Mouse (Mus musculus): Measurements from ENCODE around the gene Tssk6. TPM values are rescaled to one million over a fixed set of nuclear protein-coding genes. Genes with fewer than 3 reads are reported as not detected.
A peak's percentile ranks its signal among the peaks of the same experiment; 100 is the strongest.

The Tssk6 gene
- 4.0 and 5.7 TPM in 2 replicates for polyA plus RNA-seq (2016; fragmentation: Nextera tagmentation; extraction: Ambion mirVana)

DNA sequence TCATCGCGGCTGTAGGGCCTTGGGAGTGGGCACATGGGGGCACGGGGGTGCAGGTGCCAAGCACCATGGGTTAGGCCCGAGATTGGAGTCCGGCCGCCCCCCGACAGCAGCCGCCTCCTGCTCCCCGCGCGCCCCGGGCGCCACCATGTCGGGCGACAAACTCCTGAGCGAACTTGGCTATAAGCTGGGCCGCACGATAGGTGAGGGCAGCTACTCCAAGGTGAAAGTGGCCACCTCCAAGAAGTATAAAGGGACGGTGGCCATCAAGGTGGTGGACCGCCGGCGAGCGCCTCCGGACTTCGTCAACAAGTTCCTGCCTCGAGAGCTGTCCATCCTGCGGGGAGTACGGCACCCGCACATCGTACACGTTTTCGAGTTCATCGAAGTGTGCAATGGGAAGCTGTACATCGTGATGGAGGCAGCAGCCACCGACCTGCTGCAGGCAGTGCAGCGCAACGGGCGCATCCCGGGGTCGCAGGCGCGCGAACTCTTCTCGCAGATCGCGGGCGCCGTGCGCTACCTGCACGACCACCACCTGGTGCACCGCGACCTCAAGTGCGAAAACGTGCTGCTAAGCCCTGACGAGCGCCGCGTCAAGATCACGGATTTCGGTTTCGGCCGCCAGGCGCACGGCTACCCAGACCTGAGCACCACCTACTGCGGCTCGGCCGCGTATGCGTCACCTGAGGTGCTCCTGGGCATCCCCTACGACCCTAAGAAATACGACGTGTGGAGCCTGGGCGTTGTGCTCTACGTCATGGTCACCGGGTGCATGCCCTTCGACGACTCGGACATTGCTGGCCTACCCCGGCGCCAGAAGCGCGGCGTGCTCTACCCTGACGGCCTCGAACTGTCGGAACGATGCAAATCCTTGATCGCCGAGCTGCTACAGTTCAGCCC, at the start of gene Tssk6, which contains the start of the genes Ndufa13 and Yjefn3:
Tssk6 (plus strand) TSS at position 22 of the 900 bp plus-strand sequence.
Ndufa13 (minus strand) TSS at position 396 of the 900 bp plus-strand sequence.
Yjefn3 (minus strand) TSS at position 550 of the 900 bp plus-strand sequence.
- 6% methylated on average over 89 of the region's 89 CpGs for WGBS
- H3K27me3 ChIP-seq: no peaks in the 10 kb centered on the region
- H3K4me1 ChIP-seq: peaks cover 45% of the 10 kb centered on the region
- H3K9ac ChIP-seq (replicated peaks): peak within 1 kb of the TSS; percentile 81
- peak; percentile 45 for ATAC-seq (ENCODE audit: low FRiP score, low read depth)
- H3K9me3 ChIP-seq: no peaks in the 10 kb centered on the region
- peak within 1 kb of the TSS; percentile 95 for H3K4me2 ChIP-seq (replicated peaks)
- peak within 1 kb of the TSS; percentile 65 for H3K4me3 ChIP-seq
- H3K36me3 ChIP-seq: peaks cover 19% of the 10 kb centered on the region
- H3K27ac ChIP-seq (replicated peaks): peak within 1 kb of the TSS; percentile 84

DNA sequence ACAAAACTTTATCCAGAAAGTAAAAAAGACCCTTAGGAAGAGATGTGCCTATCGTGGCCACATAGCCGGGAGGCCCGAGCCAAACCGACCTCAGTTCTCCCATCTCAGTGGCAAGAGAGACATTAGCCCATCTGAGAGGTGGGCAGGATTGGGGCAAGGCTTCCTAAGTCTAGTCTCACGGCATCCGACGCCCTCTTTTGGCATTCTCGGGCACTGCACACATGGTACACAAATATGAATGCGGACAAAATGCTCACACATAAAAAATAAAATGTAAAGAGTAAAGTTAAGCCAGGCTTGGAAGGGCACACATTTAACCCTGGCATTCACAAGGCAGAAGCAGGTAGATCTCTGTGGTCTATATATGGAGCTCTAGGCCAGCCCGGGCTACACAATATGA, 48.1 kb upstream of the Tssk6 start:
- H3K27ac ChIP-seq (replicated peaks): no peak overlapping the region
- no peaks in the 10 kb centered on the region for H3K4me1 ChIP-seq
- no peak overlapping the region for H3K4me3 ChIP-seq
- no peaks in the 10 kb centered on the region for H3K9me3 ChIP-seq
- H3K27me3 ChIP-seq: no peaks in the 10 kb centered on the region
- H3K4me2 ChIP-seq (replicated peaks): no peak overlapping the region
- 95% methylated on average over 10 of the region's 10 CpGs for WGBS
- no peak for ATAC-seq (ENCODE audit: low FRiP score, low read depth)
- peaks cover 16% of the 10 kb centered on the region for H3K36me3 ChIP-seq
- H3K9ac ChIP-seq (replicated peaks): no peak overlapping the region

DNA sequence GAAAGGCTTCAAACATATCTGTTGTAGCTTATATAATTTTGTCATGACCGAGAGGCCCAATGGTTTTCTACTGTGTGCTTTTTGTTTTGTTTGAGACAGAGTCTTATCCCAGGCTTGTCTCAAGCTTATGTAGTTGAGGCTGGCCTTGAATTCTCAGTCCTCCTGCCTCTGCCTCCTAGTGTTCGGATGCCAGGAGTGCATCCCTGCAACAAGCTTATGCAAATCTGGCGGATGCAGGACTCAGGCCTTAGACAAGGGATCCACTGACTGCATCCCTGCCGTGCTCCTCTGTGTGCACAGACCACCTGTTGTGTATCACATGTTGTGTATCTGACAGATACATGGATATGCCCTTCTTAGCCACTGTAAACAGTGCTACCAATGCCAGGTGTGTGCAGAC, 41.2 kb upstream of the Tssk6 start:
- no peak overlapping the region for H3K9ac ChIP-seq (replicated peaks)
- no peaks in the 10 kb centered on the region for H3K9me3 ChIP-seq
- H3K4me3 ChIP-seq: no peak overlapping the region
- no peak overlapping the region for H3K4me2 ChIP-seq (replicated peaks)
- no peak overlapping the region for H3K27ac ChIP-seq (replicated peaks)
- no peaks in the 10 kb centered on the region for H3K4me1 ChIP-seq
- H3K27me3 ChIP-seq: no peaks in the 10 kb centered on the region
- WGBS: 60% methylated on average over 4 of the region's 4 CpGs
- H3K36me3 ChIP-seq: peaks cover 45% of the 10 kb centered on the region
- ATAC-seq (ENCODE audit: low FRiP score, low read depth): 0 out of 2 replicates have a peak, but pooled peaks have one; percentile 27

DNA sequence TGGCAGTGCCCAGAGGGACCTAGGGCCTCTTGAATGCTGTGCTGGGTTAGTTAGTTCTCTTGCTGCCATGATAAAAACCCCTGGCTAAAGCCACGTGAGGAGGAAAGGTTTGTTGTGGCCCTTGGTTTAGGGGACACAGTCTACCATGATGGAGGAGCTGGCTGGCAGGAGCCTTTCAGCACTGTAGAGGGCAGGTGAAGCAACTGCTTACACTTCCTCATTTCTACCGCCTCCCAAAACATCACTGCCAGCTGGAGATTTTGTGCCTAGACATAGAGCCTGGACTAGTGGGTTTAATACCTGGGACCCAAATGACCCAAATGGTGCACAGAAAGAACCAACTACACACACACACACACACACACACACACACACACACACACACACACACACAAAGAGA, 40.7 kb upstream of the Tssk6 start:
- no peak overlapping the region for H3K4me3 ChIP-seq
- no peak overlapping the region for H3K27ac ChIP-seq (replicated peaks)
- no peak for ATAC-seq (ENCODE audit: low FRiP score, low read depth)
- H3K36me3 ChIP-seq: peaks cover 50% of the 10 kb centered on the region
- no peaks in the 10 kb centered on the region for H3K4me1 ChIP-seq
- H3K9ac ChIP-seq (replicated peaks): no peak overlapping the region
- WGBS: 74% methylated on average over 2 of the region's 2 CpGs
- H3K9me3 ChIP-seq: no peaks in the 10 kb centered on the region
- H3K4me2 ChIP-seq (replicated peaks): no peak overlapping the region
- no peaks in the 10 kb centered on the region for H3K27me3 ChIP-seq

DNA sequence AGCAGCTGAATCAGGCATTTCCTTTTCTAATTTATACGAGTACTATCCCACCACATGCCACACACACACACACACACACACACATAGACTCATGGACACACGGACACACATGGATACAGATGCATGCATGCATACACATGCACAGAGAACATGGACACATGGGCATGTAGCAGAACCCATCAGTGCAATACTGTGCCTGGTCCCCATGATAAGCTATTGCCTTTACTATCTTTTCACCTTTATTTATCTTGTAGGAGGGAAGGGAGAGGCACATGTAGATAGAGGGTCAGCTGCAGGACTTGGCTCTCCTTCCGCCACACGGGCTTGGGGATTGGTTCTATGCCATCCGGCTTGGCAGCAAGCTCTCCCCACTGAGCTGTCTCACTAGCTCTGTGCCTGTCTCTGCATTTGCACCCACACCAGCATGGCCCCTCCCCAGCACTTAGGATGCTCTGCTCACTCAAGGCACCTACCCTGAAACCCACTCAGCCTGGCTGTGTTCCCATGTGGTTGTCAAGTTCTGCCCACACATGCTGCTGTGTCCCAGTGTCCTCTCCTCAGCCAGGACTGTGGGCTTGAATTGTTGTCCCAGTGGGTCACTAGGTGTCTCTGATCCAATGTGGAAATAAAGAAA, 38.5 kb upstream of the Tssk6 start:
- Histone ChIP-seq H3K9me3 (no peaks in the 10 kb centered on the region), H3K36me3 (peaks cover 50% of the 10 kb centered on the region), H3K4me3 (no peak overlapping the region), H3K4me1 (no peaks in the 10 kb centered on the region), H3K4me2 (replicated peaks) (no peak overlapping the region), H3K27me3 (no peaks in the 10 kb centered on the region), H3K9ac (replicated peaks) (no peak overlapping the region), H3K27ac (replicated peaks) (no peak overlapping the region)
- no peak for ATAC-seq (ENCODE audit: low FRiP score, low read depth)
- WGBS: 90% methylated on average over 5 of the region's 5 CpGs

DNA sequence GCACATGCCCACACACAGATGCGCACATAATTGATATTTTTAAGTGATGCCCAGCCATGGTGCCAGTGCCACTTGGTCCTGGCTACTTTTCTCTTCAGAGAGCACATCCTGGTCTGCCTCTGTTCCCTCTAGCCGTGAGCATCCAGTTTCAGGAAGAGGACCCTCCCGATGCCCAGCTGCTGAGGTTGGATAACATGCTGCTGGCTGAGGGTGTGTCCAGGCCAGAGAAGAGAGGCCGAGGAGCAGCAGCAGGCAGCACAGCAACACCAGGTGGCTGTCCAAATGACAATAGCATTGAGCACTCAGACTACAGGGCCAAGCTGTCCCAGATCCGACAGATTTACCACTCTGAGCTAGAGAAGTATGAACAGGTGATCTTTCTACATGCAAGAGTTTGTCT, 37.8 kb upstream of the Tssk6 start:
- Histone ChIP-seq H3K9me3 (no peaks in the 10 kb centered on the region), H3K9ac (replicated peaks) (no peak overlapping the region), H3K27me3 (no peaks in the 10 kb centered on the region), H3K27ac (replicated peaks) (no peak overlapping the region), H3K4me2 (replicated peaks) (no peak overlapping the region), H3K36me3 (peaks cover 45% of the 10 kb centered on the region), H3K4me3 (no peak overlapping the region), H3K4me1 (no peaks in the 10 kb centered on the region)
- no peak for ATAC-seq (ENCODE audit: low FRiP score, low read depth)
- 77% methylated on average over 5 of the region's 5 CpGs for WGBS

DNA sequence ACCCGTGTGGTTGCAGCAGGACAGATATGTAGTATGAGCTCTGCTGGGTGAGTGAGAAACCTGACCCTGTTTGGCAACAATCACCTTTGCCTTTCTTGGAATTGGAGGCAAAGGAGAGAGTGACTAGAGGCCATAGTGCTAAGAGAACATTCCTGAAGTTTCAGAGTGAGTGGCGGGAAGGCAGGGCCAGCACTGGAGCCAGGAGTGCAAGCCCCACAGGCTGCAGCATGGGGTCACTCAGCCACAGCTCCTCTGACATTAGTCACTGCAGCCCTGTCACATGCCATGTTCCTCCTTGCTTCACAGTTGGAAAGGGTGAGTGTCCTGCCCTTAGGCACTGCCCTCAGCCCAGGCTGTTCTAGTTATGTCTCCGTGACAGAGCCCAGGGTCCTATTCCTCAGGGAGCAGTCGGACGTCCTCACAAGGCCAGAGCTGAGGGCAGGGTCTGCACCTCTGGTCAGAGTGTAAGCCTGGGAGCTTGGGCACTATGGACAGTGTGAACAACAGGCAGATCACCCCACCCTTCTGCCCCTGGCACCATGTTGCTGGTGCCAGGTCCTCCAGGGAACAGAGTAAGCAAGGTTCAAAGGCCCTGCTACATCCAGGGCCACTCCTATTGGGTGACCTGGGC, 34.2 kb upstream of the Tssk6 start:
- Histone ChIP-seq H3K9ac (replicated peaks) (no peak overlapping the region), H3K27ac (replicated peaks) (no peak overlapping the region), H3K4me2 (replicated peaks) (no peak overlapping the region), H3K27me3 (no peaks in the 10 kb centered on the region), H3K4me1 (no peaks in the 10 kb centered on the region), H3K9me3 (no peaks in the 10 kb centered on the region), H3K4me3 (no peak overlapping the region), H3K36me3 (peaks cover 40% of the 10 kb centered on the region)
- ATAC-seq (ENCODE audit: low FRiP score, low read depth): no peak
- WGBS: 89% methylated on average over 5 of the region's 5 CpGs

DNA sequence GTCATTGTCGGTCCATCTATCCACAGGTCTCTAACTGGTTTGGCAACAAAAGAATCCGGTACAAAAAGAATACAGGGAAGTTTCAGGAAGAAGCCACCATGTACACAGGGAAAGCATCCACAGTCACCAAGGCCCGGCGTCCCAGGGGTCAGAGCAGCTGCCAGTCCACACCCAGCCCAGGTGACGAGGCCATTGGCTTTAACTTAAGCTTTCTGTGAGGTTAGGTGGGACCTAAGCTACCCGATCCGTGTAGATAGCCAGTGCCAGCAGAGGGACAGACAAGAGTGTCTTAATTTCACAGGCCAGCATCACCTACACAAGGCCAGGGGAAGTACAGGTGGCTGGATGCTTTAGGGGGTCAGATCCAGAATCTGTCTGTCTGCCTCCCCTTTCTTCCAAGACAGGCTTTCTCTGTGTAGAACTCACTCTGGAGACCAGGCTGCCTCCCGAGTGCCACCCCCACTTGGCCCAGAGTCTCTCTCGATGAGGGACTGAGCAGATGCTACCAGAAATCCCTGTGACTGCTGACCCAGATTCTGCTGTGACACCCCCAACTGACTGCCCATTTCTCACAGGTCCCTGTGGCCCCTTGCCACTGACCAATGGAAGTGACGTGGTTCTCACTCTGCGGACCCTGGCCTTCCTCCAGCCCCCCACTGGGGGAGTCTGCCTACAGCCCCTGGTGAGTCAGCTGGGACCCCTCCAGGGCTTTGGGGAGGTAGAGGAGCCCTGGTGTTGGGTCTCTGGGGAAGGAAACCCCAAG, 31.8 kb upstream of the Tssk6 start:
- H3K4me2 ChIP-seq (replicated peaks): no peak overlapping the region
- H3K36me3 ChIP-seq: peaks cover 27% of the 10 kb centered on the region
- H3K27ac ChIP-seq (replicated peaks): no peak overlapping the region
- no peaks in the 10 kb centered on the region for H3K27me3 ChIP-seq
- no peak overlapping the region for H3K9ac ChIP-seq (replicated peaks)
- no peaks in the 10 kb centered on the region for H3K4me1 ChIP-seq
- 87% methylated on average over 11 of the region's 11 CpGs for WGBS
- H3K4me3 ChIP-seq: no peak overlapping the region
- H3K9me3 ChIP-seq: no peaks in the 10 kb centered on the region
- no peak for ATAC-seq (ENCODE audit: low FRiP score, low read depth)

DNA sequence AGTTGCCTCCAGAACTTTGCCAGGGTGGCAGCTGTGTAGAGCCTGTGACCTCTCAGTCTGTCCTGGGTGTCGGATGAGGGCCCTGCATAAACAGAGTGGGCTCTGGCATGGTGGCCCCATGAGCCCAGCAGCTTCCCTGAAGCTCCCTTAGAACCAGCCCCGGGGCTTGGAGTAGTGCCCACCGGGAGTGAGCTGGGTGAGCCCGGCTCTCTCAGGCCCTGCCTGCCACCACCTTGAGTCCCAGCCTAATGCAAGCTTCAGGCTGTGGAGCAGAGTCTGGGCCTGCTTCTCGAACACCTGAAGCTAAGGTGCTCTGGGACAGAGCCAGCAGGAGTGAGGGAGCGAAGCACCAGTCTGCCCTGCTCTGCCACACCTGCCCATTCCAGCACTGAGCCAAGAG, 31.1 kb upstream of the Tssk6 start:
- H3K9ac ChIP-seq (replicated peaks): no peak overlapping the region

DNA sequence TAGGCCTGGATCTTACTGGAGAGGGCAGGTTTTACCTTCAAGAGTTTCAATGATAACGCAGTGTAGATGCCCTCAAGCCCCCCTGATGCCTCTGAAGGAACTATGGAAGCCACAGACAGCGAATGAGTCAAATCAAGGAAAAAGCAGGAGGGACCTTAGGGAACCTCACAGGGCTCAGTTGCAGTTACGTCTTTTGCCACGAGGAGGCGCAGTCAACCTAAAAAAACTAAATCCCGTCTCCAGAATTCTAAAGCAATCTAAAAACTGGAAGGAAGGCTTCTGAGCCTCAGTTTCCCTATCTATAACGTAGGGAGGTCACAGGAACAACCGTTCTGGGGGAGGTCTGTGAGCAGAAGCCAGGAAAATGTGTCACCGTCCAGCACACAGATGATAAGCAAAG, 27.8 kb upstream of the Tssk6 start:
- no peak for ATAC-seq (ENCODE audit: low FRiP score, low read depth)
- no peaks in the 10 kb centered on the region for H3K4me1 ChIP-seq
- no peak overlapping the region for H3K4me3 ChIP-seq
- peaks cover 32% of the 10 kb centered on the region for H3K27me3 ChIP-seq
- peaks cover 19% of the 10 kb centered on the region; the same call in 1 of the 2 replicates for H3K36me3 ChIP-seq
- no peaks in the 10 kb centered on the region for H3K9me3 ChIP-seq
- H3K9ac ChIP-seq (replicated peaks): no peak overlapping the region
- WGBS: 12% methylated on average over 9 of the region's 9 CpGs
- no peak overlapping the region for H3K27ac ChIP-seq (replicated peaks)
- H3K4me2 ChIP-seq (replicated peaks): no peak overlapping the region

More for the DNA sequence above, 31.1 kb upstream of the Tssk6 start:
- no peak overlapping the region for H3K4me2 ChIP-seq (replicated peaks)
- no peak for ATAC-seq (ENCODE audit: low FRiP score, low read depth)
- H3K36me3 ChIP-seq: peaks cover 22% of the 10 kb centered on the region
- no peaks in the 10 kb centered on the region for H3K4me1 ChIP-seq
- WGBS: 88% methylated on average over 6 of the region's 6 CpGs
- H3K27ac ChIP-seq (replicated peaks): no peak overlapping the region
- H3K27me3 ChIP-seq: 0 out of 2 replicates have a peak, but pooled peaks cover 3% of the 10 kb centered on the region
- no peak overlapping the region for H3K4me3 ChIP-seq
- no peaks in the 10 kb centered on the region for H3K9me3 ChIP-seq

DNA sequence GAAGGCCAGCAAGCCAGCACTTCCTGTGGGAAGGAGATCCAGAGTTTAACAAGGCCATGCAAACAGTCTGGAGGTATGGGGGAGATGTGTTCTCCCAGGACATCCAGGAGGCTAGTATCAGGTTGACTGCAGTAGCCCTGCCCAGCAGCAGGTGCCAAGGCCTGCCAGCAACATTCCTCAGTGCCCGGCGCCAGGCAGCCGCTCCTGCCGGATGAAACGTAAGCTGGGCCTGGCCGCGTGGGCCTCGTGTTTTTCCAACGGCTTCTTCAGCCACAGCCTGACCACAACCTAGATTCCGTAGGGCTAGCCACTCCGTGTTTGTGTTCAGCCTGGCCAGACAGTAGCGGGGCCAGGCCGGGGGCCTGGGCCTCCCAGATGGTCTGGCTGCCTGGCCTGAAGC, 27.3 kb upstream of the Tssk6 start:
- no peak overlapping the region for H3K9ac ChIP-seq (replicated peaks)
- no peak for ATAC-seq (ENCODE audit: low FRiP score, low read depth)
- 89% methylated on average over 13 of the region's 13 CpGs for WGBS
- no peak overlapping the region for H3K27ac ChIP-seq (replicated peaks)
- peaks cover 37% of the 10 kb centered on the region for H3K27me3 ChIP-seq
- H3K9me3 ChIP-seq: no peaks in the 10 kb centered on the region
- peaks cover 19% of the 10 kb centered on the region; the same call in 1 of the 2 replicates for H3K36me3 ChIP-seq
- H3K4me1 ChIP-seq: no peaks in the 10 kb centered on the region
- H3K4me2 ChIP-seq (replicated peaks): no peak overlapping the region
- H3K4me3 ChIP-seq: no peak overlapping the region
